Mouse (Mus musculus) neural tube, embryonic 11.5 days (tissue): ENCODE results near the gene Efemp2. TPM values are rescaled to one million over a fixed set of nuclear protein-coding genes. Genes with fewer than 3 reads are reported as not detected.
A peak's percentile ranks its signal among the peaks of the same experiment; 100 is the strongest.

Source experiments
- ATAC-seq: fragments of 200-750 bp; cut with Nextera tagmentation; 2 replicates; pipeline ENCODE4 v1.8.0; 2017; ENCODE audit warnings: moderate number of reproducible peaks, mild to moderate bottlenecking, moderate TSS enrichment, moderate library complexity; ENCODE audit not compliant: insufficient read depth, low FRiP score, low TSS enrichment
- DNase-seq: peaks from one replicate; pipeline ENCODE4 v3.0.0-alpha.2; 2015; ENCODE audit warnings: low spot score
- H3K27ac ChIP-seq: fragments of 300-500 bp; sonication (generic); 2 replicates; pipeline ENCODE4 v1.5.1; 2014; ENCODE audit warnings: low read depth, mild to moderate bottlenecking, low read length
- H3K27me3 ChIP-seq: fragments of 300-500 bp; sonication (generic); 2 replicates; pipeline ENCODE4 v1.6.1; 2014; ENCODE audit warnings: mild to moderate bottlenecking, low read length, mixed read lengths; ENCODE audit not compliant: control insufficient read depth, insufficient read depth
- H3K36me3 ChIP-seq: fragments of 300-500 bp; sonication (generic); 2 replicates; pipeline ENCODE4 v1.6.1; 2014; ENCODE audit warnings: mild to moderate bottlenecking, low read length, moderate library complexity, mixed read lengths; ENCODE audit not compliant: control insufficient read depth, insufficient read depth
- H3K4me1 ChIP-seq: fragments of 300-500 bp; sonication (generic); 2 replicates; pipeline ENCODE4 v1.6.1; 2014; ENCODE audit warnings: low read length, mixed read lengths; ENCODE audit not compliant: control insufficient read depth, insufficient read depth
- H3K4me2 ChIP-seq: fragments of 300-500 bp; sonication (generic); 2 replicates; pipeline ENCODE4 v1.6.1; 2014; ENCODE audit warnings: low read depth, mild to moderate bottlenecking, moderate library complexity
- H3K4me3 ChIP-seq: fragments of 300-500 bp; sonication (generic); 2 replicates; pipeline ENCODE4 v1.5.1; 2014; ENCODE audit warnings: low read depth, low read length
- H3K9ac ChIP-seq: fragments of 300-500 bp; sonication (generic); 2 replicates; pipeline ENCODE4 v1.6.1; 2014; ENCODE audit warnings: mild to moderate bottlenecking, low read length
- H3K9me3 ChIP-seq: fragments of 300-500 bp; sonication (generic); 2 replicates; pipeline ENCODE4 v1.6.1; 2016; ENCODE audit warnings: low read length; ENCODE audit not compliant: control insufficient read depth
- WGBS: fragments of 180-500 bp; shearing (Covaris S2); extraction: QIAGEN DNeasy Blood & Tissue Kit; methylation state at CpG from one replicate; pipeline ENCODE4 v1.1.7; 2014; 5-methylcytosine and 5-hydroxymethylcytosine counted together
- polyA plus RNA-seq: library from polyadenylated mRNA; unstranded; fragments of >200 nt; fragmentation: Nextera tagmentation; extraction: Ambion mirVana; gene quantifications from 2 replicates; pipeline ENCODE4 v1.2.1, GENCODE M21; 2014

Gene Efemp2
- polyA plus RNA-seq, 1 experiment from 2014 or later = 55.6 TPM

DNA sequence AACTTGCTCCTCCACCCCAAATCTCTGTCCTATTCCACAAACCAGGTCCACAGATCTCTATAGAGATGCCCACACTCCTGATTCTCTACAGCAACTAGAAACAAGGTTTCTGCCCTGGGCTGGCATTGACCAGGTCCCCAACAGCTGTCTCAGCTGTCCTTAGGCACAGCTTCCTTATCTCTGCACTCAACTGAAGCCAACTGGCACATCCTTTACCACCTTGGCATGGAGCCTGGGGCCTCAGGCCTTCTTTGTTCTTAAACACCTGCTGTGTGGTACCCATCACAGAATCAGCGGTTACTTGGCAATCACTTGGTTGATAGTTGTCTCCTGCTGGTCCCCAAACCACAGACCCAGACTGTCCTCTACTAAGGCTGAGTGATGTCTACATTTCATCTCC lies 43.3 kb upstream of the Efemp2 start:
- H3K4me1 ChIP-seq = peaks cover 7% of the 10 kb centered on the region
- peaks cover 8% of the 10 kb centered on the region for H3K36me3 ChIP-seq
- H3K9ac ChIP-seq = no peak overlapping the region
- H3K27ac ChIP-seq = no peak overlapping the region
- no peak overlapping the region for H3K4me2 ChIP-seq
- DNase-seq = no peak
- H3K4me3 ChIP-seq = no peak overlapping the region
- no peaks in the 10 kb centered on the region for H3K27me3 ChIP-seq
- H3K9me3 ChIP-seq = no peaks in the 10 kb centered on the region
- no peak for ATAC-seq
- WGBS = 94% methylated on average over 1 of the region's 1 CpGs

- Histone ChIP-seq H3K4me3 (no peak overlapping the region), H3K27me3 (no peaks in the 10 kb centered on the region), H3K4me2 (no peak overlapping the region), H3K4me1 (no peaks in the 10 kb centered on the region; the same call in 1 of the 2 replicates), H3K9me3 (no peaks in the 10 kb centered on the region), H3K9ac (no peak overlapping the region), H3K27ac (no peak overlapping the region), H3K36me3 (peaks cover 1% of the 10 kb centered on the region)
- 86% methylated on average over 4 of the region's 4 CpGs for whole genome bisulfite sequencing
- no peak for DNase-seq
- no peak for ATAC-seq
Measured at GRCm38 (mm10) chr19:5431911-5432464, 41.8 kb upstream of the Efemp2 start.

DNA sequence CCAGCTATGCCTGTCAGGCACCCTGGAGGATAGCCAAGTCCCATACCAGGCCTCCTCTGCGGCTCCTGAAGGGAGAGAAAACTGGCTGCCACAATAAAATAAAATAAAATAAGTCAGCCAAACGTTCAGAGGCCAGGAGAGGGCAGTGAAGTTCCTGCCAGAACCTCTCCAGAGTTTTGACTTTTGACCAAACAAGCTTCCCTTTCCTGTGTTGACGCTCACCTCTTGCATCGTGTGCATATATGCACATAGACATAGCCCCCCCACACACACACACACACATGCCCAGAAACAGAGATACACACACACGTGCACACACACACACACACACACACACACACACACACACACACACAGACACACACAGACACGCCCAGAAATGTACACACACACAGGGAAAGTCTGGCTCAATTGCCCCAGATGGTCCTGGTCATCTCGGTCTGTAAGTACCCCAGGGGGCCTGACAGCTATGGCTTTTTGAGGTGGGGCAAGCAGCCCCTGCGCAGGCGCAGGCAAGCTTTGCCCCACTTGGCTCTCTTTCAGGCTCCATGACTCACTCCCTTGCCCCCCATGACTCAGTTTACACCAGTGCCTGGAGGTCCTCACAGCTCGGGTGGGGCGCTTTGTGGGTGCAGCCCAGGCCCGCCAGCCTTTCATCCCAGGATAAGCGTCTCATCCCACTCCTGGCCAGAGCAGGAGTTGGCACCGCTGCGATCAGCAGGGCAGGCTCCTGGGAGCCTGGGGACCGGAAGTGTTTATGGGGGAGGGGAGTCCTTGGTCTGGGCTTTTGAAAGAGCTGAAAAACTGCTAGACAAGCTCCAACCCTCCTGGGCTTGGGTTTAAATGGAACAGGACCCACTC lies 40.5 kb upstream of the Efemp2 start:
- Histone ChIP-seq H3K27me3 (no peaks in the 10 kb centered on the region), H3K9ac (peak overlapping the region; percentile 26), H3K4me1 (no peaks in the 10 kb centered on the region; the same call in 1 of the 2 replicates), H3K27ac (no peak overlapping the region), H3K4me2 (peak overlapping the region; percentile 33), H3K36me3 (no peaks in the 10 kb centered on the region), H3K9me3 (no peaks in the 10 kb centered on the region), H3K4me3 (peak overlapping the region; percentile 15; the same call in 1 of the 2 replicates)
- peak; percentile 47 for DNase-seq
- no peak for ATAC-seq
- WGBS = 13% methylated on average over 16 of the region's 16 CpGs

DNA sequence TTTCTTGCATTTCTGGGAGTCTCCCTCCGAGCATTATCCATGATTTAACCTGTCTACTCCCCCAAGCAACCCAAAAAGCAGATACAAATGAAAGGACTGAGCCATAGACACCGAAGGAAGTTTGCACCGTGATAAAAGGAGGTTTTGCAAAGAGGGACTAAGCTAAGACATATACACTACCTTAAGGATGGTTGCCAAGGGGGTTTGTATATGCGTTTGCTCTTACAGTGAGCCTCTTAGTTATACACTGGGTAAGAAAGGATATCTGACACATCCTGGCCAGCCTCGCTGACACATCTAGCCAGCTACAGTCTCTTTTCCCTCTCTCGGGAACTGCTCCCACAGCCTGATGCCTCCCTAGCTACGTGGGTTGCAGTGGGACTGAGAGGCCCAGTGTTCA lies 39.8 kb upstream of the Efemp2 start:
- WGBS = 62% methylated on average over 7 of the region's 7 CpGs
- peak overlapping the region; percentile 33 for H3K4me2 ChIP-seq
- H3K4me3 ChIP-seq = no peak overlapping the region
- no peaks in the 10 kb centered on the region for H3K27me3 ChIP-seq
- no peak overlapping the region for H3K27ac ChIP-seq
- no peaks in the 10 kb centered on the region for H3K36me3 ChIP-seq
- no peaks in the 10 kb centered on the region for H3K9me3 ChIP-seq
- DNase-seq (no peak), ATAC-seq (no peak)
- peak overlapping the region; percentile 26; the same call in 1 of the 2 replicates for H3K9ac ChIP-seq
- H3K4me1 ChIP-seq = no peaks in the 10 kb centered on the region; the same call in 1 of the 2 replicates

DNA sequence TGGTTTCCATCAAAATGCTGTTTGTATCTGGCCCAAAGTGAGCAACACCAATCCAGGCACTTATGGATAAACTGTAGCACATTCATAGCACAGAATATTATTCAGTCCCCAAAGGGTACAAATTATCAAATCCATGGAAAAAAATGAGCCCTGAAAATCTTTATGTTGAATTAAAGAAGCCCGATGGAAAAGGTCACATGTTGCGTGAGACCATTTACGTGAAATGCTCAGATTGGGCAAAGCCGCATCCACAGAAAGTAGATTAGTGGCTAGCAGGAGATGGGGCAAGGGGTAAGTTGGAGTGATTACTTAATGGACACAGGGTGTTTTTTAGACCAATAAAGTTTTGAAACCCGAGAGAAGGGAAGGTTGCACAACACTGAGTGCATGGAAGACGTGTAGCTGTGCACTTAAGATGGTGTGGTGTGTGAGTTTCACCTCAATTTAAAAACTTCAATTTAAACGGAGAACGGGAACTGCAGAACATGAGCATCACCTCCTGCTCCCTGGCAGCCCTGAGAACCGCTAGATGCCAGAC lies 29.3 kb upstream of the Efemp2 start:
- ATAC-seq (no peak), DNase-seq (no peak)
- H3K9me3 ChIP-seq = no peaks in the 10 kb centered on the region
- 70% methylated on average over 9 of the region's 9 CpGs for WGBS
- peaks cover 29% of the 10 kb centered on the region for H3K27me3 ChIP-seq
- no peak overlapping the region for H3K27ac ChIP-seq
- H3K9ac ChIP-seq = no peak overlapping the region
- no peak overlapping the region for H3K4me3 ChIP-seq
- no peak overlapping the region for H3K4me2 ChIP-seq
- H3K36me3 ChIP-seq = no peaks in the 10 kb centered on the region
- H3K4me1 ChIP-seq = peaks cover 8% of the 10 kb centered on the region

- ATAC-seq (no peak), DNase-seq (no peak)
- Histone ChIP-seq H3K4me1 (peaks cover 8% of the 10 kb centered on the region), H3K36me3 (no peaks in the 10 kb centered on the region), H3K27me3 (peaks cover 32% of the 10 kb centered on the region), H3K9ac (no peak overlapping the region), H3K27ac (no peak overlapping the region), H3K4me2 (no peak overlapping the region), H3K9me3 (no peaks in the 10 kb centered on the region), H3K4me3 (no peak overlapping the region)
- WGBS = 34% methylated on average over 7 of the region's 7 CpGs
Measured at GRCm38 (mm10) chr19:5444954-5445353, 28.8 kb upstream of the Efemp2 start.

GRCm38 (mm10) chr19:5445747-5446146 lies 28.0 kb upstream of the Efemp2 start:
- H3K9ac ChIP-seq = no peak overlapping the region
- no peak overlapping the region for H3K4me2 ChIP-seq
- H3K27ac ChIP-seq = no peak overlapping the region
- H3K4me1 ChIP-seq = peaks cover 8% of the 10 kb centered on the region
- ATAC-seq (no peak), DNase-seq (no peak)
- WGBS = 92% methylated on average over 5 of the region's 5 CpGs
- H3K9me3 ChIP-seq = no peaks in the 10 kb centered on the region
- H3K27me3 ChIP-seq = peaks cover 34% of the 10 kb centered on the region
- H3K36me3 ChIP-seq = no peaks in the 10 kb centered on the region
- no peak overlapping the region for H3K4me3 ChIP-seq

DNA sequence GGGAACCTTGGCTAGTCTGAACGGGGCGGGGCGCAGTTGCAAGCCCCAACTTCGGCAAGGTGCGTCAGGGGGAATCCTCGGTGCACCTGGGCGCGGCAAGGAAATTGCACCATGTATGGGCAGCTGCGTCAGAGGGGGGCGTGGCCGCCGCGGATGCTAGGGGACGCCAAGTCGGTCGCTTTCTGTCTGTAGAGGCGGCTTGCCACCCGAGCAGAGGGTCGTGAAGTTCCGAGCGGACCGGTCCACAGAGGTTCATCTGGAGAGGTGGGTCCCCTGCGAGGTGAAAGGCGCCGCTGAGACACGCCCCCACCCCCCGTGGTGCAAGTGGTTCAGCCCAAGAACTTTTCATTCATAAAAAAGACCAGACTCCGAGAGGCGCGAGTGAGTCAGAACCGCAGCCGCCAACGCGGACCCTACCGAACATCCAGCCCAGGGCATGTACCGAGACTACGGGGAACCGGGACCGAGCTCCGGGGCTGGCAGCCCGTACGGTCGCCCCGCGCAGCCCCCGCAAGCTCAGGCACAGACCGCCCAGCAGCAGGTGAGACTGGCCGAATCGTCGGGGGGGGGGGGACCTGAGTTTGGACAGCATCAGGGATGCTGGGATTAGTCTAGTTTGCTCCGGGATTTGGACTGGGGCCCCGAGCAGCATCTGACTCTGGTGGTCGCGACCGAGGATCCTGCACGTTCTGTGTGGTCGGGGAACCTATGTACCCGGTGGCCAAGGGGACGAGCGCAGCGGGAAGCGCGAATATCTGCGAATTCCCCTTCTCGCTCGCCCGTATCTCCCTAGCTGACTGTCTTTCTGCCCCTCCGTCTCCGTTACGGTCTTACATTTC lies 26.0 kb upstream of the Efemp2 start, which contains the start of gene Fosl1:
TSS of gene Fosl1 (plus strand) at position 33 of the 839 bp plus-strand sequence.
- ATAC-seq = no peak
- Histone ChIP-seq H3K36me3 (no peaks in the 10 kb centered on the region), H3K27ac (no peak within 1 kb of the TSS), H3K27me3 (peaks cover 34% of the 10 kb centered on the region), H3K4me2 (peak within 1 kb of the TSS; percentile 90), H3K9ac (peak within 1 kb of the TSS; percentile 39; the same call in 1 of the 2 replicates), H3K4me3 (peak within 1 kb of the TSS; percentile 47), H3K9me3 (no peaks in the 10 kb centered on the region), H3K4me1 (peaks cover 8% of the 10 kb centered on the region)
- WGBS = under 1% methylated on average over 70 of the region's 70 CpGs
- peak; percentile 66 for DNase-seq
